Mouse (Mus musculus) embryonic facial prominence, embryonic 14.5 days (tissue): Measurements from ENCODE around the gene Gamt. TPM values are rescaled to one million over a fixed set of nuclear protein-coding genes. Genes with fewer than 3 reads are reported as not detected.
"Not testable (repeated sequence)": the region's sequence is repeated elsewhere in the genome, so short reads cannot be mapped to it uniquely, and the experiment has no call there.

ENCODE experiments used
- ATAC-seq: fragments of 200-750 bp; cut with Nextera tagmentation; 2 replicates; pipeline ENCODE4 v1.8.0; 2017; ENCODE audit warnings: low read depth, moderate number of reproducible peaks, moderate TSS enrichment
- DNase-seq: peaks from one replicate; pipeline ENCODE4 v3.0.0-alpha.2; 2015; ENCODE audit warnings: low spot score
- H3K27ac ChIP-seq: fragments of 300-500 bp; sonication (generic); replicated peaks from 2 replicates; pipeline ENCODE4 v1.5.1; 2014; ENCODE audit warnings: low read depth, mild to moderate bottlenecking, low read length, moderate library complexity
- H3K27me3 ChIP-seq: fragments of 300-500 bp; sonication (generic); replicated peaks from 2 replicates; pipeline ENCODE4 v1.6.1; 2014; ENCODE audit warnings: low read length; ENCODE audit not compliant: control insufficient read depth, insufficient read depth
- H3K36me3 ChIP-seq: fragments of 300-500 bp; sonication (generic); 2 replicates; pipeline ENCODE4 v1.6.1; 2014; ENCODE audit warnings: low read length, mixed read lengths; ENCODE audit not compliant: control insufficient read depth, insufficient read depth
- H3K4me1 ChIP-seq: fragments of 300-500 bp; sonication (generic); 2 replicates; pipeline ENCODE4 v1.6.1; 2014; ENCODE audit warnings: antibody characterized with exemption, low read length; ENCODE audit not compliant: control insufficient read depth, insufficient read depth
- H3K4me2 ChIP-seq: fragments of 300-500 bp; sonication (generic); 2 replicates; pipeline ENCODE4 v1.6.1; 2014; ENCODE audit warnings: low read depth, mild to moderate bottlenecking, low read length, moderate library complexity, mixed read lengths
- H3K4me3 ChIP-seq: fragments of 300-500 bp; sonication (generic); 2 replicates; pipeline ENCODE4 v1.5.1; 2014; ENCODE audit warnings: low read depth, mild to moderate bottlenecking, low read length
- H3K9ac ChIP-seq: fragments of 300-500 bp; sonication (generic); 2 replicates; pipeline ENCODE4 v1.6.1; 2014; ENCODE audit warnings: low read depth, mild to moderate bottlenecking, low read length, moderate library complexity, mixed read lengths
- H3K9me3 ChIP-seq: fragments of 300-500 bp; sonication (generic); 2 replicates; pipeline ENCODE4 v1.6.1; 2016; ENCODE audit warnings: low read length; ENCODE audit not compliant: control insufficient read depth
- WGBS: fragments of 180-500 bp; shearing (Covaris S2); extraction: QIAGEN DNeasy Blood & Tissue Kit; methylation state at CpG from one replicate; pipeline ENCODE4 v1.1.7; 2014; 5-methylcytosine and 5-hydroxymethylcytosine counted together
- polyA plus RNA-seq: library from polyadenylated mRNA; unstranded; fragments of >200 nt; fragmentation: Nextera tagmentation; extraction: Ambion mirVana; gene quantifications from 2 replicates; pipeline ENCODE4 v1.2.1, GENCODE M21; 2014

Gene Gamt
- polyA plus RNA-seq, 1 experiment from 2014 or later: 139 TPM

DNA sequence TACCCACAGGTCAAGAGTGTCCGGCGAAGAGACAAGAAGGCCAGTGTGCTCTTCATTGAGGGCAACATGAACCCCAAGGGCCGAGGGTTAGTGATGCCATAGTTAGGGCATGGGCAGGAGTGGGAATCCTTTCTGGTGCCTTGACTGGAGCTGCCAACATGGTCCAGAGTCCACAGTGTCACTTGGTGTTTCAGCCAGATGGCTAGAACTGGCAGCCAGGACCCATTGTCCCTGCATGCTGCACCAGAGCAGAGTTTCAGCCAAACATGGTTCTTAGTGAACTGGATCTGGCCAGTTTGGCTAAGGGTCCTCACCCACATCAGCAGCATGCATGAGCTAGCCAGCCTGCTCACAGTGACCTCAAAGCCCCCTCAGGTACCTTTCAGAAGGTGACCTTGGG lies 22.5 kb downstream of the Gamt start:
- Histone ChIP-seq H3K9me3 (no peaks in the 10 kb centered on the region), H3K9ac (no peak overlapping the region), H3K4me1 (no peaks in the 10 kb centered on the region), H3K27ac (no peak overlapping the region), H3K4me2 (no peak overlapping the region), H3K27me3 (no peaks in the 10 kb centered on the region), H3K36me3 (peaks cover 100% of the 10 kb centered on the region), H3K4me3 (no peak overlapping the region)
- ATAC-seq (no peak), DNase-seq (no peak)
- WGBS: 95% methylated on average over 3 of the region's 3 CpGs

DNA sequence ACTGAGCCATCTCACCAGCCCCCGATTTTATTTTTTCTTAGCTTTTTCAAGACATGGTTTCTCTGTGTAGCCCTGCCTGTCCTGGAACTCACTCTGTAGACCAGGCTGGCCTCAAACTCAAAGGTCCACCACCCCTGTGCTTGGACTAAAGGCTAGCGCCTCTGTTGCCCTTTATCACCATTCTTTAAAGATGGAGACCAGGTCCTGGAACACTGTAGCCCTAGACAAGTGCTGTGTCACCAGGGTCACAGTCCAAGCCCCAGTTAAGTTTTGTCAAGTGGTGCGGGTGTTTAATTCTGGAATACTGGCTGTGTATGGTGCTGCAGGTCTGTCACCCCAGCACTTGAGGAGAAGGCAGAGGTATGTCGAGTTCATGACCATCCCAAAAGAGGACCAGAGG lies 23.8 kb downstream of the Gamt start:
- H3K4me3 ChIP-seq: no peak overlapping the region
- H3K4me1 ChIP-seq: no peaks in the 10 kb centered on the region
- H3K4me2 ChIP-seq: no peak overlapping the region
- DNase-seq: no peak
- H3K9me3 ChIP-seq: no peaks in the 10 kb centered on the region
- no peak overlapping the region for H3K27ac ChIP-seq
- no peaks in the 10 kb centered on the region for H3K27me3 ChIP-seq
- peaks cover 100% of the 10 kb centered on the region for H3K36me3 ChIP-seq
- no peak for ATAC-seq
- WGBS: 86% methylated on average over 4 of the region's 4 CpGs
- no peak overlapping the region for H3K9ac ChIP-seq

DNA sequence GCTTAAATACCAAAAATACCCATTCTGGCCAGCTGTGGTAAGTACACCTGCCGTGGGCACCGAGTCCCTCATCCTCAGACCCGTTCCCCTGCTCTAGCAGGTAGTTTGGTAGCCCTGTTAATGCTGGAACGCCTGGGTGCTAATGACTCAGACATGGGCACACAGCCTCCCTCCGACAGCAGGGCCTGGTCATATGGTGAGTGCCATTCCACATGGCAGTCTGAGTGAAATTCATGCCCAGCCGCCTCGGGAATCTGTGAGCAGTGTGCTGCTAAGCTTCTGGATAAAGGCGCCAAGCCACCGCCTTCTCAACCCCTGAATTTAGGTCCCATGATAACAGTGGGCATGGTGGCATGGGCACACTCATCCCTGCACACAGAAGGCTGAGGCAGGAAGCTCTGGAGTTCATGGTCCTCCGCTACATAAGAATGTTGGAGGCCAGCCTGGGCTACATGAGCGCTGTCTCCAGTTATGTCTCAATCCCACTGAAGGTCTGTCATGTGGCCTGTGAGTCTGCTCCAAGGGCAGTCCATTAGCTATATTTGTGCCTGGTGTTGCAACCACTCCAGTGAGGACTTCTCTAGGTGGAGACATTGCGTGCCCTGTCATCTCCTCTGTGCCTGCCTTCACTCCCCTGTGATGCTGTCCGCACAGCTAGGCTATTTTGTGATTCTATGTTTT lies 24.5 kb downstream of the Gamt start:
- Histone ChIP-seq H3K9me3 (no peaks in the 10 kb centered on the region), H3K4me3 (no peak overlapping the region), H3K9ac (no peak overlapping the region), H3K27me3 (no peaks in the 10 kb centered on the region), H3K36me3 (peaks cover 100% of the 10 kb centered on the region), H3K4me2 (no peak overlapping the region), H3K27ac (no peak overlapping the region), H3K4me1 (no peaks in the 10 kb centered on the region)
- WGBS: 95% methylated on average over 13 of the region's 13 CpGs
- DNase-seq: no peak
- ATAC-seq: no peak

DNA sequence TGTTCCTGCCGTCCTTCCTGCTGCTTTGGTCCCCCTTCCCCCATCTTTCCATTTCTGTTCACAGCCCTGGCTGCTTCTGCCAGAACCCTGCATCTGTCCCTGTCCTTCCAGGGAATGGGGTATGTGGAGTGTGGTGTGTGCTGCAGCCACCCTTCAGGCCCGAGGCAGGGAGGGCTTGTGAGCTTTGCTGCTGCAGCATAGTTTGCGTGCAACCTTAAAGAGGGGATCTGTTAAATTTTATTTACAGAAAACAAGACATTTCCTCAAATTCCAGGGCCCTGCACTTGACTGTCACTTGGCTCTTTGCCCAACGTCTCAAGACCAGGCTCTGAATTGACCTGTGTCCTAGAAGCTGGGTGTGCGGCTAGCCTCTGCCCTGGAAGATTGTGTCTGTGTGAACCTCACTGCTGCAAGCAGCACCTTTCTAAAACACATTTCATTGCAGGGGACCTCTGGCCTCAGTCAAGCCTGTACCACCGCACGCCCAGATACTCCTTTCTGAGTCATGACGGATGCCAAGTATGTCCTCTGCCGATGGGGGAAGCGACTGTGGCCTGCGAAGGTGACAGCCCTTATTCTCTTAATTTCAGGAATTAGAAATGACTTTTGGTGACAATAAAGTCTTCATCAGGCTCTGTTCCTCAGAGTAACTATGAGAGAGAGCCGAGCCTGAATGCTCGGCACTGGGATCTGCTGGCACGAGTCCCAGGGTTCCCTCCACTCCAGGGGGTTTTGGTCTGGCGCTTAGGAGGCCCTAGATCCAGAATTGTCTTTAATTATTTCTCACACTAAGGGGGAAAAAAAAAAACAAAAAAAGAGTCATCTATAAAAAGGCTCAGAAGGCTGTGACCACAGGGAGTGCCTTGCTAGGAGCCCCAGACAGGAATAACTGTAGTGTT lies 32.7 kb downstream of the Gamt start:
- H3K4me1 ChIP-seq: peaks cover 29% of the 10 kb centered on the region
- peaks cover 42% of the 10 kb centered on the region for H3K36me3 ChIP-seq
- H3K4me2 ChIP-seq: peak overlapping the region; percentile 96
- H3K9ac ChIP-seq: peak overlapping the region; percentile 93
- H3K4me3 ChIP-seq: peak overlapping the region; percentile 86
- 44% methylated on average over 15 of the region's 15 CpGs for WGBS
- no peaks in the 10 kb centered on the region for H3K9me3 ChIP-seq
- DNase-seq (peak; percentile 65), ATAC-seq (no peak)
- H3K27ac ChIP-seq: peak overlapping the region; percentile 94
- H3K27me3 ChIP-seq: no peaks in the 10 kb centered on the region

DNA sequence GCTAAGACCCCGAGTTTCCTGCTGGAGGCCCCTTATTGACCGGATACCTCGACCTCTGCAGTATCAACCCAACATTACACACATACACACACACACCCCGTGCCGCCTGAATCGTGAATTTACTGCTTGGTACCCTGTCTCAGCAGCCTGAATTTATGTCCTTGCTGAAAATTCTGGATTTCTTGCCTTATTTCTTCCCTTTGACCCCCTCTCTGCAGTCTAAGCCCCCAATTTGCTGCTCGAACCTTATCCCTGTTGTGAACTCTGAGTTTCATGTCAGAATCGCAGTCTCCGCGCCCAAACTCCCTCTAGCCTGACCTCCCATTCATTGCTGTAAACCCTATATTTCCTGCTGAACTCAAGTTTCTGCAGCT lies 33.7 kb downstream of the Gamt start:
- Histone ChIP-seq H3K9me3 (no peaks in the 10 kb centered on the region), H3K4me3 (peak overlapping the region; percentile 86), H3K4me2 (peak overlapping the region; percentile 96), H3K4me1 (peaks cover 29% of the 10 kb centered on the region), H3K9ac (peak overlapping the region; percentile 93), H3K27me3 (no peaks in the 10 kb centered on the region), H3K27ac (peak overlapping the region; percentile 94), H3K36me3 (peaks cover 33% of the 10 kb centered on the region)
- DNase-seq (peak; percentile 25), ATAC-seq (no peak)
- 2% methylated on average over 10 of the region's 10 CpGs for WGBS

DNA sequence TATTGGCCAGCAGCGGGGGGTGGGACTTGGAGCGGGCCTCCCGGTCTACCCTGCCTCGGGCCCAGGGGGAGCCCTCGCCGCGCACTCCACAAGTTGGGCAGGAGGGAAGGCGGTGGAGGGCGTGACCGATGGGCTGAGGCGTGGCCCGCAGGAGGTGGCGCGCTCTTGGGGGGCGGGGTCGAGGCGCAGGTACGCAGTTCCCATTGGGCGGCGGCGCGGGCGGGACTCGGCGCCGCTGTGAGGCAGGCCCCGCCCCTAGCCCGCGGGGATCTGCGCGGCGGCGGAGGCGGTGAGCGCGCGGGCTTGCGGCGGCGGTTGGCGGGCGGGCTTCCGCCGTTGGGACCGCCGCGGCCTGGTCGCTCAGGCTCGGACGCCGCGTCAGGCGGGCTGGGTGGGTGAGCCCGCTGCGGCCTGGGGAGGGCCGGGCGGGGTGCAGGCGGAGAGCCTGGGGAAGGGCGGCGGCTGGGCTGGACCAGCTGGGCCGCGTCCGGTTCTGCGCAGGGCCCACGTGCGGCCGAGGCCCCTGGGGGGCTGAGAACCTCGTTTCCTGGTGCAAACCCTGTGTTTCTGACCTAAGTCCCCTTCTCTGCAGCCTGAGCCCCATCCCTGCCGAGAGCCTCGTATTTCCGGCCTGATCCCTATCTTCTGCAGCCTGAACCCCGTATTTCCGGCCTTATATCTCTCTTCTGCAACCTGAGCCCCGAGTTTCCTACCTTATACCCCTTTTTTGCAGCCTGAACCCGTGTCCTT lies 34.2 kb downstream of the Gamt start, which contains the start of gene Mum1:
Gene Mum1, plus strand, starts transcription at position 19 of the 750 bp plus-strand sequence.
- Histone ChIP-seq H3K36me3 (peaks cover 27% of the 10 kb centered on the region), H3K4me1 (peaks cover 29% of the 10 kb centered on the region), H3K4me3 (peak within 1 kb of the TSS; percentile 86), H3K4me2 (peak within 1 kb of the TSS; percentile 96), H3K27me3 (no peaks in the 10 kb centered on the region), H3K9me3 (no peaks in the 10 kb centered on the region), H3K27ac (peak within 1 kb of the TSS; percentile 95), H3K9ac (peak within 1 kb of the TSS; percentile 93)
- whole genome bisulfite sequencing: under 1% methylated on average over 14 of the region's 75 CpGs
- ATAC-seq (peak; percentile 98), DNase-seq (peak; percentile 99)

DNA sequence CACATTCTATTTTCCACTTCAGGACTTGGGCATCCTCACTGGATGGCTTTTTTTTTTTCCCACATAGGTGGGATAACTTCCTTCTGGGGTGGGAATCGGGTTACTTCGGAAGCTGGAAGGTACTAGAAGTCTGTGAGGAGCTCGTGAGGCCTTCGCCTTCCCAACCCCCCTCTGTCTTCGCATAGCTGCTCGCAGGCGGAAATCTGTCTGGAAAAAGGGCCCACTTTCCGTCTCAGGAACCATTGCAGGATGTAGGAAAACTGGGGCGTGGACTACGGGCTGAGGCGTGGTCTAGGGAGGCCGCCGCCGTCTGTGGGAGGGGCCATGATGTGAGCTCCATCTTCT lies 34.8 kb downstream of the Gamt start:
- peaks cover 29% of the 10 kb centered on the region for H3K4me1 ChIP-seq
- H3K9me3 ChIP-seq: no peaks in the 10 kb centered on the region
- H3K27ac ChIP-seq: peak overlapping the region; percentile 95
- no peak for ATAC-seq
- no peak for DNase-seq
- no peaks in the 10 kb centered on the region for H3K27me3 ChIP-seq
- peak overlapping the region; percentile 86 for H3K4me3 ChIP-seq
- H3K36me3 ChIP-seq: peaks cover 22% of the 10 kb centered on the region
- WGBS: under 1% methylated on average over 14 of the region's 14 CpGs
- peak overlapping the region; percentile 63 for H3K9ac ChIP-seq
- H3K4me2 ChIP-seq: peak overlapping the region; percentile 96

DNA sequence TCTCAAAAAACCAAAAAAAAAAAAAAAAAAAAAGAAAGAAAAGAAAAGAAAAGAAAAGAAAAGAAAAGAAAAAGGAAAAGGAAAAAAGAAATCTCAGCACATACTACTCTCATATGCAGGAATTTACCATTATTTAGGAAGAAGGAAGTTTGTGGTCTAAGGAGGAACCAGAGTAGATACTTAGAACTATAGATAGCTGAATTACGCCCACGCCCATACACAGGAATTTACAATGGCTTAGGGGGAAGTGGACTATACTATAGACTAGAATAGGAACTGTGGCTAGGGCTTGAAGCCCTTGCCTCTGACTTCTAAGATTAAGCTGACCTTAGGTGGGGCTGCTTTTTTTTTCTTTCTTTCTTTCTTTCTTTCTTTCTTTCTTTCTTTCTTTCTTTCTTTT lies 37.7 kb downstream of the Gamt start:
- H3K27ac ChIP-seq, ATAC-seq, H3K27me3 ChIP-seq, H3K4me3 ChIP-seq, H3K9me3 ChIP-seq, H3K9ac ChIP-seq, DNase-seq, H3K36me3 ChIP-seq, H3K4me2 ChIP-seq: not testable (repeated sequence)
- WGBS: 91% methylated on average over 2 of the region's 2 CpGs
- H3K4me1 ChIP-seq: peaks cover 14% of the 10 kb centered on the region
